Mouse (Mus musculus): ENCODE results near the gene Mfrp.

DNA sequence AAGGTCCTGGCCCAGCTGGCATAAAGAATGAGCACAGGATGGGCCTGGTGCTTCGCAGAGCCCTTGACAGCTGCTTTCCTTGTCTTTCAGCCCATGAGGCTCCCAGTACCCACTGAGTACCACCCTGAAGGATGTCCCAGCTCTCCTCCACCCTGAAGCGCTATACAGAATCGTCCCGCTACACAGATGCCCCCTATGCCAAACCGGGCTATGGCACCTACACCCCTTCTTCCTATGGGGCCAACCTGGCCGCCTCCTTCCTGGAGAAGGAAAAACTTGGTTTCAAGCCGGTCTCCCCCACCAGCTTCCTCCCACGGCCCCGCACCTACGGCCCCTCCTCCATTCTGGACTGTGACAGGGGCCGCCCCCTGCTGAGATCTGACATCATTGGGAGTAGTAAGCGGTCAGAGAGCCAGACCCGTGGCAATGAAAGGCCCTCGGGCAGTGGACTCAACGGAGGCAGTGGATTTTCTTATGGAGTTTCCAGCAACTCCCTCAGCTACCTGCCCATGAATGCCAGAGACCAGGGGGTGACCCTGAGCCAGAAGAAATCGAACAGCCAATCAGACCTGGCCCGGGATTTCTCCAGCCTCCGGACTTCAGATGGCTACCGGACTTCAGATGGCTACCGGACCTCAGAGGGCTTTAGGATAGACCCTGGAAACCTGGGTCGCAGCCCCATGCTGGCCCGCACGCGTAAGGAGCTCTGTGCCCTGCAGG lies 26.1 kb upstream of the Mfrp start:
- TF ChIP-seq POLR2A (IDR thresholded peaks at IDR 0.05; ENCODE audit: low read depth, low read length) (no peak), CTCF (IDR thresholded peaks at IDR 0.05; ENCODE audit: borderline replicate concordance, insufficient read depth, low read length) (no peak)

All from embryonic fibroblast, embryonic 13.5 days (primary cell).